Mouse (Mus musculus) right cerebral cortex, postnatal 25 days (tissue): ENCODE results near the gene Arpp19.

Experiments
- DNase-seq: peaks from one replicate; pipeline ENCODE4 v3.0.0; 2022

Gene Arpp19

DNA sequence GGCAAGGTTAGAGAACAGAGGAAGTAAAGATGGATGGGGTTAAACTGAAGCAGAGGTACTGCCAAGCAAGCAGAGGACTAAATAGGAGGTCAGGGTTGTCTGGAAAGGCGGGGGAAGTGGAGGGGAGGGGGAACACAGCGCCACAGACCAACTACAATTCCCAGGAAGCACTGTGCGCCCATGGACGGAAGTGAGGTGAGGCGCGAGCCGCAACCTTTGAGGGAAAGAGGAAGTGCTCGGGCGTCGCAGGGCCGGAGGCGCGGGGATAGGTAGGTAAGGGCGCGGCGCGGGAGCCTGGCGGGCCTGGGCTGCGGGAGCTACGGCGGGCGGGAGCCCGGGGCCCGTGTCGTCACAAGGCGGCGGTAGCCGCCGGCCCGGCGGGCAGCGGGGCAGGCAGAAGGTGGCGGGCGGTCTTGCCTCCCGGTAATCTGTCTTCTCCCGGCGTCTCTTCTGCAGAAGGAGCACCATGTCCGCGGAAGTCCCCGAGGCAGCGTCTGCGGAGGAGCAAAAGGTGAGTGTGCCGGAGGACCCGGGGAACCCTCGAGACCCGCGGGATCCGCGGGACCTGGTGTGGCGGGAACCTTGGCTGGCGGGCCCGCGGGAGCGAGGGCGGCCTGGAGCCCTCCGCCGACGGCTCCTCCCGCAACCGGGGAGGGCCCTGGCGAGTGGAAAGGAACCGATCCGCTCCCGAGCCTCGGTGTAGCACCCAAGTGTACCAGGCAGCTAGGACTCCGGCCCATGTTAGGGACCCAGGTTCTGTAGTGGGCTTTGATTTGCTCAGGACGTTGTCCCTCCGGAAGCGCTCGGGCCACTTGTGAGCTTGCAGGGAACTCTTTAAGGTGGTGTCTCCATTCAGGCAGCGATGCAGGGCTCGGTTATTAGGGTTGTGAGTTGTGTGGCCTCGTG, at the start of gene Arpp19:
Arpp19 (plus strand) TSS at position 164 of the 906 bp plus-strand sequence.
- DNase-seq, result peak; percentile 88

GRCm38 (mm10) chr9:74988893-74989460, 48.4 kb upstream of the Arpp19 start:
- DNase-seq, result no peak

DNA sequence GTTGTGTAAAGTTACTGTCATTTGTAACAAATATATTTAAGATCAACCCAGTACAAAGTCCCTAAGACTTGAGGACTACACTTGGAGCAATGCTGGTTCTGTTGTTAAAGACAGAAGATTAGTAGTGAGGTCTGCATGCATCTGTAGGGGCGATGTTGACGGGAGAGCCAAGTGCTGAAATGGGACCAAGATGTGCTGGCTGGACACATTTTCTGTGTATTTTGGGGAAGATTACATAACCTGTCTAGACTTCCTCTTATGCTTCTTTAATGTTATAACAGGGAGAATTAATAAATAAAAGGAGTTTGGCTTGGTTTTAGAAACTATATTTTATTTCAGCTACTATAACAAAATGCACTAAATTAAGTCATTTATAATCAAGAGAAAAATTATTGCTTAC, 47.4 kb upstream of the Arpp19 start:
- no peak for DNase-seq

GRCm38 (mm10) chr9:74994611-74995257, 42.7 kb upstream of the Arpp19 start:
- no peak for DNase-seq

DNA sequence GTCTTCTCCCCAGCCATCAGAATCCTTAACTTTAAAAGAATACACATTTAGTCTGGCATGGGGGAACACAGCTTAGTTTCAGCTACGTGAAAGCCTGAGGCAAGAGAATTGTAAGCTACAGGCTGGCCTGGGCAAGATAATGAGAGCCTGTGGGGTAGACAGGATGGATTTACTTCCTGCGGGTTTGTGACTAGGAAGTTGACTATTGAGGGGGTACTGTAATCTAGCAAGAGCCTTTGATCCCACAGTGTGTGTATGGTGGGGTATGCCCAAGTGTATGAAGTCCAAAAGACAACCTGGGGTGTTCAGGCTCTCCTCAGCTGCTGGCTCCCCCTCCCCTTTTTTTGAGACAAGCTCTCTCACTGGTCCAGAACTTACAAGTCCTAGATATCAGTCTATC, 41.1 kb upstream of the Arpp19 start:
- no peak for DNase-seq

GRCm38 (mm10) chr9:74997976-74998375, 39.4 kb upstream of the Arpp19 start:
- DNase-seq, result no peak

- no peak for DNase-seq
These were observed 36.4 kb upstream of the Arpp19 start for GRCm38 (mm10) chr9:75001006-75001405.

- DNase-seq, result no peak
These were observed 35.7 kb upstream of the Arpp19 start for GRCm38 (mm10) chr9:75001611-75002204.

GRCm38 (mm10) chr9:75002262-75002661, 35.2 kb upstream of the Arpp19 start:
- DNase-seq, result no peak

- no peak for DNase-seq
These were observed 33.2 kb upstream of the Arpp19 start for GRCm38 (mm10) chr9:75004203-75004602.

GRCm38 (mm10) chr9:75016591-75016990, 20.8 kb upstream of the Arpp19 start:
- DNase-seq, result no peak

DNA sequence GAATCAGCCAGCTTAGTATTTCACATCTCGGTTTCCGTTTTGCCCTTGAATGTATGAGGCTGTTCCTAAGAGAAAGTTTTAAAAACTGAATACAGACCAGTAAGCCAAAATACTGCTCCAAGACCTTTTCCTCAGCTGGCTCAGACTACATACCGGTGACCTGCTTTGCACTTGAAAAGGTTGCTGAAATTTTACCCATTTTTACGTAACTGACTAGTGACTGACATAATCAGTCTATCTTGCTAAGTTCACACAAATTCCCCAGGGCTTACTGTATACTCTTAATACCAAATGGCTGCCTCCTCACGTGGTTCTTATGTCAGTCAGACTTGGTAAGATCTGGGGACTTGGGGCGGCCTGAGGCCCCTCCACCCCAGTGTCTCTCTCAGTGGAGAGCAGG, 18.2 kb upstream of the Arpp19 start:
- DNase-seq, result no peak

- DNase-seq, result no peak
These were observed 17.8 kb upstream of the Arpp19 start for GRCm38 (mm10) chr9:75019592-75019991.

DNA sequence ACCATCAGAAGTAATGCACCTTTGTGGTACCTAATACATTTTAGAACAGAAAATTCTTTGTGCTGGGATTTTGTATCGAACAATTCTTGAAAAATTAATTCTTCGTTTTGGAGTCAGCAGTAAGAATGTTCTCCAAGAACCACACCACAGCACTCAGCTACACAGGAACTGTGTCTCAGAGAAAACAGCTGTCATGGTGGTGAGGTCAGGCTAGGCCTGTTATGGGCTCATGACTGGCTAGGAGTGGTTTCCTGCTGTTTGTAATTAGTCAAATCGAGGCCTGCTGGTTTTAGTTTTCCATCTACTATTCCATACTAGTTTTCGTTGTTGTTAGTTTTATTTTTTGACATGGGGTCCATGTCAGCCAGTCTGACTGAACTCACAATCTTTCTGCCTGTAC, 16.9 kb upstream of the Arpp19 start:
- DNase-seq, result no peak

- no peak for DNase-seq
These were observed 14.9 kb upstream of the Arpp19 start for GRCm38 (mm10) chr9:75022546-75022945.

DNA sequence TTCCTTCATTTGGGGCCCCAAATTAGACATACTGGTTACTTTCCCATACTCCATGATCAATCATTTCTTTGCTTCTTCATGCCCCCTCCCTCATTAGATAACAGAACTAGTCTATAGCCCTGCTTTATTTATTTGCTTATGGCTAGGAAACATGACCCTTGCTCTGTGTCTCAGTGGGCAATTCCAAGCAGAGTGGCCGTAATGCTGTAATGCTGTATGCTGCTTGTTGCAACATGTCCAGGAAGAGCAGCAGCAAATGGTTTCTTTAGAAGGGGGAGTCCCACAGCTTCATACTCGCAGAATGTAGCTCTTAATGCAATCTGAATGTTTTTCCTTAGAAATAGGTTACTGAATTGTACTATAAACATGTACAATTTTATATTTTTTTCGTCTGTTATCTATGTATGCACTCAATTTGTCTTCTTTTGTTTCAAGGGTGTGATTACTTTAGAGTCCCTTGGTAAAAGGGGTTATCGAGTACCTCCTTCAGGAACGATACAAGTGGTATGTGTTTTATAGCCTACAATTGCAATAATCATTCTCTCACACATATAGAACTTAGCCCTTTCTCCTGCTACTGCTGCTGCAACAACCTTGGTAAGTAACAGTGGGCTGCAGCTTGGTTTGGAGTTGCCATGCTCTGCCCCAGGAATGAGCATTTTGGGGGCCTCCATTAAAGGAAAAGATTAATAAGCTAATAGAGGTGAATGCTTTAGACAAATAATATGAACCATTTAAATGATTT, 14.1 kb upstream of the Arpp19 start:
- no peak for DNase-seq

GRCm38 (mm10) chr9:75024089-75024488, 13.3 kb upstream of the Arpp19 start:
- no peak for DNase-seq

DNA sequence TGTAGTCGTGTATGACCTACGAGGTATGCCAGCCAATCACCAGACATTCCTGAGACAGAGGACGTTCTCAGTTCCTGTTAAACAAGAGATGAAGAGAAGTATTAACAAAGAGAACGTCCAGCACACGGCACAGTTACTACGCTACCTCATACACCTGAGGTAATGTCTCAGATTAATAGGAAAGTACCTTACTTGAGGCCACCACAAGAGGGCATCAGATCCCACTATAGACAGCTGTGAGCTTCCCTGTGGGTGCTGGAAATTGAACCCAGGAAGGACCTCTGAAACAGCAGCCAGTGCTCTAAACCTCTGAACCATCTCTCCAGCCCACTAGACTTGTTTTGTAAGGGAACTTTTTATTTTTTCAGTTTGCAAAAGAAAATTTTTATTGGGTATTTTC, 11.7 kb upstream of the Arpp19 start:
- no peak for DNase-seq

DNA sequence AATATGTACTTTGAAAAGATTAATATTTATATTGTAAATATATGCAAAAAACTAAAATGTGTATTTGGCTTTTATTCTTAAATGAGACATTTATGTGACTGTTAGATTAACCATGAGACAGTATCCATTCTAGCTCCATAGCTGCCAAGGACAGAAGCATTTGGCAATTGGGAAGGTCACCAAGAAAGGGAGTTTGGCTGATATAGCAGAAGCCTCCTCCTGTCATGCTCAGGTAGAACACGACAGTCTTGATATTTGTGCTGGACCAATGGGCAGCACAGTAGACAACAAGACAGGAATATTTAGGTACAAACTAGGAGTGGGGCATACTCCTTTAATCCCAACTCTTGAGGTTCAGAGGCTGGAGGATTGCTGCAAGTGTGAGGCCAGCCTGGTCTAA, 5.0 kb upstream of the Arpp19 start:
- no peak for DNase-seq

- DNase-seq, result no peak
These were observed 4.3 kb upstream of the Arpp19 start for GRCm38 (mm10) chr9:75033141-75033540.

GRCm38 (mm10) chr9:75034691-75035090, 2.7 kb upstream of the Arpp19 start:
- no peak for DNase-seq

GRCm38 (mm10) chr9:75035944-75036343, 1.5 kb upstream of the Arpp19 start:
- no peak for DNase-seq

- no peak for DNase-seq
These were observed 909 bp downstream of the Arpp19 start for GRCm38 (mm10) chr9:75038357-75038688.
